8 mouse cellular contexts compared by ENCODE assay signal in genomic region chr9:44319105-44319886, GRCm38 (mm10). TPM values are rescaled to one million over a fixed set of nuclear protein-coding genes. Genes with fewer than 3 reads are reported as not detected.
DNase-seq lines count a peak whose midpoint lies in the region; ATAC-seq and TF ChIP-seq lines count a peak whose summit lies in the region.

No protein-coding gene starts in this region.

- 2% methylated on average over 37 of the region's 37 CpGs for WGBS in cerebellum, adult 2 months
- WGBS in embryonic facial prominence, embryonic 13.5 days, result under 1% methylated on average over 36 of the region's 37 CpGs
- WGBS in hindbrain, postnatal 0 days, result 1% methylated on average over 37 of the region's 37 CpGs
- 4% methylated on average over 37 of the region's 37 CpGs for WGBS in macrophage (ENCODE audit: missing documents)
- WGBS in thymus, adult 2 months, result 3% methylated on average over 37 of the region's 37 CpGs

- no peak for TF ChIP-seq POLR2A in cerebellum, adult 2 months (IDR thresholded peaks at IDR 0.05; ENCODE audit: borderline replicate concordance, insufficient read depth, low read length)
- no peak for TF ChIP-seq POLR2A in thymus, adult 2 months (IDR thresholded peaks at IDR 0.05; ENCODE audit: control insufficient read depth, extremely low read depth, insufficient read depth, low read length, poor library complexity)

- ATAC-seq in cerebellum, adult (ENCODE audit: insufficient number of reproducible peaks, low FRiP score, low TSS enrichment), result no peak
- ATAC-seq in embryonic facial prominence, embryonic 13.5 days (ENCODE audit: insufficient number of reproducible peaks, insufficient read depth, low FRiP score, low TSS enrichment, low read depth), result no peak
- ATAC-seq in hindbrain, postnatal 0 days, result peak; percentile 5

- no peaks in the 10 kb centered on the region for H3K27me3 ChIP-seq in cerebellum, adult 2 months (ENCODE audit: control insufficient read depth, insufficient read depth, low read length)
- H3K27me3 ChIP-seq in embryonic facial prominence, embryonic 13.5 days, result no peaks in the 10 kb centered on the region
- no peaks in the 10 kb centered on the region for H3K27me3 ChIP-seq in hindbrain, postnatal 0 days (ENCODE audit: insufficient read depth, low read length)
- no peaks in the 10 kb centered on the region for H3K27me3 ChIP-seq in thymus, adult 2 months (ENCODE audit: control insufficient read depth, insufficient read depth, low read length)

- peaks cover 37% of the 10 kb centered on the region for H3K79me2 ChIP-seq in macrophage (ENCODE audit: inconsistent target)

- H3K27ac ChIP-seq in cerebellum, adult 2 months (ENCODE audit: insufficient read depth, low read length), result peak overlapping the region; percentile 74
- H3K27ac ChIP-seq in embryonic facial prominence, embryonic 13.5 days, result peak overlapping the region; percentile 45; the same call in 1 of the 2 replicates
- peak overlapping the region; percentile 68 for H3K27ac ChIP-seq in hindbrain, postnatal 0 days
- H3K27ac ChIP-seq in macrophage, result peak overlapping the region; percentile 79
- H3K27ac ChIP-seq in thymus, adult 2 months (ENCODE audit: control insufficient read depth, insufficient read depth, low read length), result no peak overlapping the region

- peak overlapping the region; percentile 88 for H3K9ac ChIP-seq in embryonic facial prominence, embryonic 13.5 days
- peak overlapping the region; percentile 87 for H3K9ac ChIP-seq in hindbrain, postnatal 0 days (replicated peaks; ENCODE audit: low read length)

- peak overlapping the region; percentile 94 for H3K4me2 ChIP-seq in embryonic facial prominence, embryonic 13.5 days
- peak overlapping the region; percentile 88 for H3K4me2 ChIP-seq in hindbrain, postnatal 0 days (ENCODE audit: low read depth, low read length)

- no peaks in the 10 kb centered on the region for H3K9me3 ChIP-seq in embryonic facial prominence, embryonic 13.5 days
- H3K9me3 ChIP-seq in hindbrain, postnatal 0 days (ENCODE audit: low read length), result no peaks in the 10 kb centered on the region

- peak overlapping the region; percentile 89 for H3K4me3 ChIP-seq in cerebellum, adult 2 months (replicated peaks; ENCODE audit: insufficient read depth, low read depth, low read length)
- H3K4me3 ChIP-seq in embryonic facial prominence, embryonic 13.5 days, result peak overlapping the region; percentile 84
- H3K4me3 ChIP-seq in hindbrain, postnatal 0 days (ENCODE audit: low read length), result peak overlapping the region; percentile 96
- peak overlapping the region; percentile 71 for H3K4me3 ChIP-seq in macrophage (ENCODE audit: inconsistent target)
- H3K4me3 ChIP-seq in thymus, adult 2 months (ENCODE audit: control insufficient read depth, insufficient read depth, low read length), result peak overlapping the region; percentile 94

- TF ChIP-seq CTCF in cerebellum, adult 2 months (IDR thresholded peaks at IDR 0.05; ENCODE audit: borderline replicate concordance, insufficient read depth, low read depth, low read length), result no peak
- TF ChIP-seq CTCF in hindbrain, postnatal 0 days (IDR thresholded peaks at IDR 0.05; ENCODE audit: low read depth), result no peak
- no peak for TF ChIP-seq CTCF in thymus, adult 2 months (IDR thresholded peaks at IDR 0.05; ENCODE audit: borderline replicate concordance, control insufficient read depth, extremely low read depth, insufficient read depth, low read length, poor library complexity)

- peaks cover 25% of the 10 kb centered on the region for H3K36me3 ChIP-seq in embryonic facial prominence, embryonic 13.5 days
- peaks cover 18% of the 10 kb centered on the region for H3K36me3 ChIP-seq in hindbrain, postnatal 0 days (ENCODE audit: insufficient read depth, low read length)
- peaks cover 22% of the 10 kb centered on the region for H3K36me3 ChIP-seq in macrophage (ENCODE audit: inconsistent target)
- peaks cover 21% of the 10 kb centered on the region for H3K36me3 ChIP-seq in thymus, adult 2 months (ENCODE audit: control insufficient read depth, insufficient read depth, low read length)

- peaks cover 15% of the 10 kb centered on the region for H3K4me1 ChIP-seq in cerebellum, adult 2 months (ENCODE audit: control insufficient read depth, insufficient read depth, low read length)
- H3K4me1 ChIP-seq in embryonic facial prominence, embryonic 13.5 days, result peaks cover 27% of the 10 kb centered on the region
- H3K4me1 ChIP-seq in hindbrain, postnatal 0 days (ENCODE audit: insufficient read depth, low read length), result peaks cover 18% of the 10 kb centered on the region
- H3K4me1 ChIP-seq in thymus, adult 2 months (replicated peaks; ENCODE audit: control insufficient read depth, insufficient read depth, low read length), result peaks cover 24% of the 10 kb centered on the region

- peak; percentile 47 to 62 for DNase-seq in cerebellum, adult 2 months
- peak; percentile 38 for DNase-seq in right cerebral cortex, postnatal 14 days
- DNase-seq in right cerebral cortex, adult 18-20 months, result no peak
- peak; percentile 20 for DNase-seq in hindbrain, postnatal 0 days (ENCODE audit: low spot score)
- DNase-seq in thymus, adult 2 months, result peak; percentile 46

RNA-seq across cellular contexts. Expression of gene C2cd2l, which starts 0.8 kb away (rescaled TPM):
- 112 and 113 TPM in 2 replicates for polyA plus RNA-seq in cerebellum, adult 2 months (2012; rRNA removed)
- 8.3 TPM in 2 replicates for polyA plus RNA-seq in embryonic facial prominence, embryonic 13.5 days (2015; fragmentation: Nextera tagmentation; extraction: Ambion mirVana)
- 50.5 and 55.6 TPM in 2 replicates for total RNA-seq in hindbrain, postnatal 0 days (2014; rRNA removed)
- 19.6 and 22.8 TPM in 2 replicates for polyA plus RNA-seq in hindbrain, postnatal 0 days (2015; fragmentation: Nextera tagmentation; extraction: Ambion mirVana)
- total RNA-seq in macrophage (2018; cell fraction: chromatin; rRNA removed), result 10 to 100 TPM in 12 of 26 experiments, 1 to 10 TPM in 14; 2.6 to 55.0 (median 8.7) TPM
- 10 to 100 TPM; 11.3 to 30.6 (median 19.6) TPM for total RNA-seq in macrophage (2018; cell fraction: cytosol; rRNA removed)
- total RNA-seq in macrophage (2018; cell fraction: nucleus; rRNA removed), result 10 to 100 TPM in 23 of 26 experiments, 1 to 10 TPM in 3; 2.8 to 48.3 (median 17.3) TPM
- 17.1 to 41.1 TPM (median 22.0 TPM) in 3 replicates for polyA plus RNA-seq in macrophage (2018)
- 94.1 and 110 TPM in 2 replicates for polyA plus RNA-seq in thymus, adult 2 months (2012; rRNA removed)

RNA-seq across cellular contexts. Expression of gene Dpagt1, which starts 6.5 kb away (rescaled TPM):
- polyA plus RNA-seq in cerebellum, adult 2 months (2012; rRNA removed), result 23.5 and 23.6 TPM in 2 replicates
- polyA plus RNA-seq in embryonic facial prominence, embryonic 13.5 days (2015; fragmentation: Nextera tagmentation; extraction: Ambion mirVana), result 38.4 and 40.5 TPM in 2 replicates
- total RNA-seq in hindbrain, postnatal 0 days (2014; rRNA removed), result 16.4 and 24.6 TPM in 2 replicates
- 30.9 and 34.9 TPM in 2 replicates for polyA plus RNA-seq in hindbrain, postnatal 0 days (2015; fragmentation: Nextera tagmentation; extraction: Ambion mirVana)
- total RNA-seq in macrophage (2018; cell fraction: chromatin; rRNA removed), result 10 to 100 TPM in 8 of 26 experiments, 1 to 10 TPM in 18; 1.8 to 19.0 (median 8.1) TPM
- 10 to 100 TPM; 16.0 to 41.5 (median 24.9) TPM for total RNA-seq in macrophage (2018; cell fraction: cytosol; rRNA removed)
- total RNA-seq in macrophage (2018; cell fraction: nucleus; rRNA removed), result 10 to 100 TPM in 23 of 26 experiments, 1 to 10 TPM in 3; 8.1 to 38.5 (median 15.1) TPM
- 30.6 to 40.7 TPM (median 36.3 TPM) in 3 replicates for polyA plus RNA-seq in macrophage (2018)
- 47.9 and 49.5 TPM in 2 replicates for polyA plus RNA-seq in thymus, adult 2 months (2012; rRNA removed)

RNA-seq across cellular contexts. Expression of gene Hinfp, which starts 13.8 kb away (rescaled TPM):
- 35.8 and 36.0 TPM in 2 replicates for polyA plus RNA-seq in cerebellum, adult 2 months (2012; rRNA removed)
- 27.9 and 30.6 TPM in 2 replicates for polyA plus RNA-seq in embryonic facial prominence, embryonic 13.5 days (2015; fragmentation: Nextera tagmentation; extraction: Ambion mirVana)
- 28.4 and 38.6 TPM in 2 replicates for total RNA-seq in hindbrain, postnatal 0 days (2014; rRNA removed)
- polyA plus RNA-seq in hindbrain, postnatal 0 days (2015; fragmentation: Nextera tagmentation; extraction: Ambion mirVana), result 14.8 and 15.2 TPM in 2 replicates
- total RNA-seq in macrophage (2018; cell fraction: chromatin; rRNA removed), result 100 to 1,000 TPM in 11 of 26 experiments, 10 to 100 TPM in 15; 21.2 to 178 (median 96.4) TPM
- total RNA-seq in macrophage (2018; cell fraction: cytosol; rRNA removed), result 10 to 100 TPM in 12 of 26 experiments, 1 to 10 TPM in 14; 2.9 to 17.1 (median 8.6) TPM
- total RNA-seq in macrophage (2018; cell fraction: nucleus; rRNA removed), result 100 to 1,000 TPM in 1 of 26 experiments, 10 to 100 TPM in 25; 20.0 to 114 (median 54.3) TPM
- polyA plus RNA-seq in macrophage (2018), result 5.9 to 13.1 TPM (median 6.2 TPM) in 3 replicates
- polyA plus RNA-seq in thymus, adult 2 months (2012; rRNA removed), result 71.1 and 71.9 TPM in 2 replicates

RNA-seq across cellular contexts. Expression of gene H2afx, which starts 15.2 kb away (rescaled TPM):
- polyA plus RNA-seq in cerebellum, adult 2 months (2012; rRNA removed), result 63.1 and 63.5 TPM in 2 replicates
- polyA plus RNA-seq in embryonic facial prominence, embryonic 13.5 days (2015; fragmentation: Nextera tagmentation; extraction: Ambion mirVana), result 365 and 385 TPM in 2 replicates
- total RNA-seq in hindbrain, postnatal 0 days (2014; rRNA removed), result 272 and 314 TPM in 2 replicates
- polyA plus RNA-seq in hindbrain, postnatal 0 days (2015; fragmentation: Nextera tagmentation; extraction: Ambion mirVana), result 123 and 136 TPM in 2 replicates
- total RNA-seq in macrophage (2018; cell fraction: chromatin; rRNA removed), result 10 to 100 TPM in 1 of 26 experiments, 1 to 10 TPM in 23, under 1 TPM in 1, not detected in 1; 0.80 to 10.8 (median 3.0) TPM
- 10 to 100 TPM in 23 of 26 experiments, 1 to 10 TPM in 3; 8.4 to 24.6 (median 14.5) TPM for total RNA-seq in macrophage (2018; cell fraction: cytosol; rRNA removed)
- total RNA-seq in macrophage (2018; cell fraction: nucleus; rRNA removed), result 10 to 100 TPM in 4 of 26 experiments, 1 to 10 TPM in 22; 3.1 to 28.4 (median 6.3) TPM
- polyA plus RNA-seq in macrophage (2018), result 7.9 to 22.2 TPM (median 12.3 TPM) in 3 replicates
- polyA plus RNA-seq in thymus, adult 2 months (2012; rRNA removed), result 891 and 1,033 TPM in 2 replicates

RNA-seq across cellular contexts. Expression of gene Hmbs, which starts 24.7 kb away (rescaled TPM):
- 32.2 and 35.4 TPM in 2 replicates for polyA plus RNA-seq in cerebellum, adult 2 months (2012; rRNA removed)
- 114 and 119 TPM in 2 replicates for polyA plus RNA-seq in embryonic facial prominence, embryonic 13.5 days (2015; fragmentation: Nextera tagmentation; extraction: Ambion mirVana)
- total RNA-seq in hindbrain, postnatal 0 days (2014; rRNA removed), result 38.7 and 38.8 TPM in 2 replicates
- polyA plus RNA-seq in hindbrain, postnatal 0 days (2015; fragmentation: Nextera tagmentation; extraction: Ambion mirVana), result 64.3 and 67.3 TPM in 2 replicates
- total RNA-seq in macrophage (2018; cell fraction: chromatin; rRNA removed), result 10 to 100 TPM in 17 of 26 experiments, 1 to 10 TPM in 9; 3.7 to 43.5 (median 17.2) TPM
- 10 to 100 TPM; 18.1 to 35.7 (median 32.0) TPM for total RNA-seq in macrophage (2018; cell fraction: cytosol; rRNA removed)
- total RNA-seq in macrophage (2018; cell fraction: nucleus; rRNA removed), result 10 to 100 TPM in 19 of 26 experiments, 1 to 10 TPM in 7; 5.2 to 27.7 (median 15.3) TPM
- polyA plus RNA-seq in macrophage (2018), result 22.5 to 38.8 TPM (median 27.1 TPM) in 3 replicates
- 40.7 and 42.2 TPM in 2 replicates for polyA plus RNA-seq in thymus, adult 2 months (2012; rRNA removed)
